Mouse (Mus musculus): ENCODE results near the gene Hipk2. TPM values are rescaled to one million over a fixed set of nuclear protein-coding genes. Genes with fewer than 3 reads are reported as not detected.

Gene Hipk2
- total RNA-seq, 1 experiment from 2014 or later: 17.6 TPM

DNA sequence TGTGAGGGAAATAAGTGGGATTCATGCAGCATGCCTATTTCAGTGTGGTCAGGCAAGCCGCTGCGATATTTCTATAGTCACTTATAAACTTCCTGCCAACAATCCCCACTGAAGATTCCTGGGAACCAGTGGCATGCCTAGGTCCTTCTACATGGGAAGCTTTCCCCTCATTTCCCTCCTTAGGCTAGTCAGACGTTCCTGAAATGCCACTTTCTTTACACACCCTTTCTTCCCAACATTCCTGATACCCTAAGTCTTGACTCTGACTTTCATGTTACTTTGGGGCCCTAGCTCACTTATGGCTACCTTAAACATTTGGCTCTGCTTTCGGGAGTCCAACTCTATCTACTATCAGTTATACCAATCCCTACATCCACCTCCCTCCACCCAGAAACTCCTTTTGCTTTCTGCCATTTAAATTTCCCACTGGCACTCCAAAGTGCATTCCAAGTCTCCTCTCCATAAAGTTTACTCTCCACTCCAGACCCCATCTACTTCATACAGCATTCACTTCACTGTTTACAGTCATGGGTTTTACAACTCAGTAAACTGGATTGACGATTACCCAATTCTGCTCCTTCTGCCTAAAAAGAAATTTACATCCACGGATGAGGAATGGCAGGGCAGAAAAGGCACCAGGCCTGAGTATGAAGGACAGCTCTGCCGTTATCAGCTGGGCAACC, 103.0 kb downstream of the Hipk2 start:
- ATAC-seq (ENCODE audit: extremely low read depth, insufficient number of reproducible peaks, low FRiP score, poor library complexity, severe bottlenecking): no peak

DNA sequence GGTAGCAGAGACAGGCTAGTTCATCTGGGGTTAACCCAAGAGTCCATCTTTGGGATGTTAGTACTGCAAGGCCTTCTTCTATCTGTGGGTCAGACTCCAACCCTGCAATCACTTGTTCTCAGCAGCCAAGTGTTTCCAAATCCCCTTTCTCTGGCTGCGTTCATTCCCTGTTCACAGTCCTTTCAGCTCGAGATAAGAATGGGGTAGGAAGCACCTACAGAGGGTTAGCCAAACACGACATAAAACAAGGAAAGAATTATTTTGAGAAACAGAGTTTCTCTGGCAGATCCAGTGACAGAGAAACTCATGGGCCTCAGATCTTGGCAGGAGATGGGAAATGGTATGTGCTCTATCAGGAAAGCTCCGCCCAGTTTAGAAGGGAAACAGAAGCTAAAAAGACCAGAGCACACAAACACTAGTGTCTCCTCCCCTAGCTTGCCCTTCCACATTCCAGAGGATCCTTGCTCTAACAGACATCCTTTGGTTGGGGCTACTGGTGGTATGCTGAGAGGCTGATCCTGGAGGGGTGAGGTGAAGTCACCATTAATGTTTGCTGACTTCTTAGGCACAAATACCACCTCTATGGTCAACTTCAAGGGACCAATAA, 104.8 kb downstream of the Hipk2 start:
- ATAC-seq (ENCODE audit: extremely low read depth, insufficient number of reproducible peaks, low FRiP score, poor library complexity, severe bottlenecking): no peak

DNA sequence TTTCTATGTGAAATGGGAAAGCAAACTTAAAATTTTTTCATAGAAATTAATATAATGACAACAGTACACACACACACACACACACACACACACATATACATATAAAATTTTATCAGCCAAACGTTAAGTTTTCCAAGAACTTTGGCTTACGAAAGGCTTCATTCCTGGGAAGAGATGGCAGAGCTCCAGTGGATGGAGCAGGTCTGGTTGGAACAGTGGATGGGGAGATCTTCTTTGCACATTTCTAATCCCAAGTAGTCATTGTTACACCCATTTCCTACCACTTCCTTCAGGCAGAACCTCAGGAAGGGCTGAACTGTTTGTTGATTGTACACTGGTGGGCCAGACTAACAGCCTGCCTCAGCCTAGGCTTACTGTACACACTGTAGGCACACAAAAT, 106.3 kb downstream of the Hipk2 start:
- no peak for ATAC-seq (ENCODE audit: extremely low read depth, insufficient number of reproducible peaks, low FRiP score, poor library complexity, severe bottlenecking)

DNA sequence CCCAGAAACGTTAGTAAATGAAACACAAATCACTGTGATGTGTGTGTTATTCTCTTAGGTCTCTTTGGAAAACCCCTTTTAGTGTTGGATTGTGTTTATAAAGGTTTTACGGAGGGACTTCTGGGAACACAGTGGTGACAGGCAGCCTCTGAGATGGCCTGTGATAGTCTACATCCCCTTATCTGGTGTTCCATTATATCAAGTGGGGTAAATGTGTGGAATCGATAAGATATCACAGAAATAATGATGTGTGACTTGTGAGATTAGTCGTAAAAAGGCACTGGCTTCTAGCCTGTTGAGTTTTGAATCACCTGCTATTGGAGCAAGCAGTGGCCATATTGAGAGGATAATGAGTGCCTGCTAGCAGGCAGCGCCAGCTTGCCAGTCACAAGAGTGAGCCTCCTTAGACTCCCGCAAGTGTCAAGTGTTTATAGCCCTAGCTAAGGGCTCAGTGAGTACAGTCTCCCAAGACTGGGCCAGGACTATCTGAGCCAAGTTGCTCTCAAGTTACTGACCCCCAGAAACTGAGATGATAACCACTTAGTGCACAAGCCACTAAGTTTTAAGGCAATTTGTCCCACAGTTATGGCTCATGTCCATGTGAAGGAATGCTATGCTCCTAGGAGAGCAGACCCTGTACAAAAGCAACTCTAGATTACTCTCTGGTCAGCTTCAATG, 113.2 kb downstream of the Hipk2 start:
- ATAC-seq (ENCODE audit: extremely low read depth, insufficient number of reproducible peaks, low FRiP score, poor library complexity, severe bottlenecking): no peak

DNA sequence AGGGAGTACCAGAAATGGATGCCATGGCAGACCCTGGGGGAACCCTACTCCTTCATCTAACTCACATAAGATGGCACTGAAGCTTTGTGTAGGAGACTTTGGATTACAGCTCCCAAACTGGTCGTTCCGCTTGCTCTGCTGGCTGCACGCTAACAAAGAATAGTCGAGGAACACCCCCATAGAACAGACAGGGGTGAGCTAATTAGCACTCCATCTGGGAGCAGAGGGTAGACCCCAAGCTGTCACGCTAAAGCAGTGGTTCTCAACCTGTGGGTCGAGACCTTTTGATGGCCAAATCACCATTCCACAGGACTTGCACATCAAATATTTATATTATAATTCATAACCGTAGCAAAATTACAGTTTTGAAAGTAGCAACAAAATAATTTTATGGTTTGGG, 114.0 kb downstream of the Hipk2 start:
- ATAC-seq (ENCODE audit: extremely low read depth, insufficient number of reproducible peaks, low FRiP score, poor library complexity, severe bottlenecking): no peak

DNA sequence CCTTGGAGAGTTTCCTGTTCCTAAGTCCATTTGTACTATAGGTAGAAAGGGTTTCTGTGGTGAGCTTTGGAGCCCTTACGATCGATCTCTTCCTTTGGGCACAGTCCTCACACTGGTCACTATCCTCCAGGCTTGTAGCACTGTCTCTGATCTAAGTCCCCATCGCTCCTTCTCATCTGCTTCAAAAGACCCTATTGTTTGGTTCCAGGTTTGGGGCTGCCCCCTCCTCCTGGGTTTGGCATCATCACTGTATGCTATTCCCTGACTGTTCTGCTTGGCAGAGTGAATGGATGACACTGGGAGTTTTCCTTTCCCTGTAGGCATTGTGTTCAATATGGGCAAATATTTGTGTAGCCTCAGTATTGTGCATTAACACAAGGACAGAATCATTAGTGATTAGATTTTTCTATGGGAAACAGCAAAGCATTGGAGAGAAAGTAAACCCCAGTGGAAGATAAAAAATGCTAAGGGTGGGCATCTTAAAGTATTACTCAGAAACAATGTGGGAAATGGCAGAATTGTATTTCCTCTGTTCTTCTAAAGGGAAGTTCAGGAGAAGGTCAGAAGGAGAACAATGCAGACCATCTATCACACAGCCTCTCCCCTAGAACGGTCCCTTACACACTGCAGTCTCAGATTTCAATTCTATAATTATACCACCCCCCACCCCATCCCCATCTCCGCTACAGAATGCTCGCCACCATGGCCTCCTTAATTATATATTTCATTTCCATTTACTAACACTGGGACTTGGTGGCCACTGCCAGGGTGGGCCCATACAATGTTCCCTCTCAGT, 114.9 kb downstream of the Hipk2 start:
- ATAC-seq (ENCODE audit: extremely low read depth, insufficient number of reproducible peaks, low FRiP score, poor library complexity, severe bottlenecking): no peak

DNA sequence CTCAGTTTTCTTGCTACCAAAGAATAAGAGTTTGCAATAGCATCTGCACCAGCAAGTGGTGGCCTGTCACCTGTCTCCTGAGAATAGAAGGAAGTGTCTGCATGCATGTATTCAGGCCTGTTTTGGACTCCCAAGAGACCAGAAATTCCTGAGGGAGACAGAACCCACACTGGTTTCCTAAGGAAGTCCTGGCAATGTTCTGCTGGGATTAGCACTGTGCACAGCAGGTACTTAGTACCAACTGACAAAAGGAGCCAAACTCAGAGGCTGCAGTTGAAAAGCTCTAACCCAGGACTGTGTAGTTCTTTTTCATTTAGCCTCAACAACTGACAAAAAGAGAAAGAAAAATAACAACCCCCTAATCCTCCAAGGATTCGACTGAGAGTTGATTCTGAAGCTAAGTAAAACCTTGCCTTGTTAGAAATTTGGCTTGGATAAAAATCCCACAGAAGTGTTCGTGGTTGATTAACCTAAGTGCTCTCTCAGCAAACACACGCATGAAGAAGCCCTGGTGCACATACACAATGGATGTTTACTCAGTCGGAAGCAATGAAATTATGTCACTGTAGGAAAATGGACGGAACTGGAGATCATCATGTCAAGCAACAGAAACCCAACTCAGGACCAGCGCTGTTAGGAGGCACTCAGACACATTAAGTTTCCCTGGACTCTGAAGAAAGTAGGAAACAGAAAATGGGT, 115.9 kb downstream of the Hipk2 start:
- ATAC-seq (ENCODE audit: extremely low read depth, insufficient number of reproducible peaks, low FRiP score, poor library complexity, severe bottlenecking): no peak

DNA sequence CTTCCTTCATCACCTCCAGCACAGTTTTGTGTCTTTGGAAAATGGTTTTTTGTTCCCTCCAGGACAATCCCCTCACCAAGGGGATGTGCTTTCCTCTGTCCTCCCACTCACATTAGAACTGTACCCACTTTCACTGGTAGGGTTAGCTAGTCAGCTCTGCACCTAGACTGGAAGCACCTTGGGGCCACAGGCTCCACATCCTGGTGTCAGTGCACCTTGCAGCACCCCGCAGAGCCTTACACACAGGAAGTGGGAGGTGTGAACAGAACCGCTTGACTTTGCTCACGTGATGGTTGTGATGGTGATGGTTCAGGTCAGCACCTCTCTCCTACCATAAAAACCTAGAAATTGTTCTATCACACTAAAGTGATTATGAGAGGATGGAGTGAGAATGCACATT, 116.8 kb downstream of the Hipk2 start:
- peak; percentile 46; the same call in 1 of the 2 replicates for ATAC-seq (ENCODE audit: extremely low read depth, insufficient number of reproducible peaks, low FRiP score, poor library complexity, severe bottlenecking)

DNA sequence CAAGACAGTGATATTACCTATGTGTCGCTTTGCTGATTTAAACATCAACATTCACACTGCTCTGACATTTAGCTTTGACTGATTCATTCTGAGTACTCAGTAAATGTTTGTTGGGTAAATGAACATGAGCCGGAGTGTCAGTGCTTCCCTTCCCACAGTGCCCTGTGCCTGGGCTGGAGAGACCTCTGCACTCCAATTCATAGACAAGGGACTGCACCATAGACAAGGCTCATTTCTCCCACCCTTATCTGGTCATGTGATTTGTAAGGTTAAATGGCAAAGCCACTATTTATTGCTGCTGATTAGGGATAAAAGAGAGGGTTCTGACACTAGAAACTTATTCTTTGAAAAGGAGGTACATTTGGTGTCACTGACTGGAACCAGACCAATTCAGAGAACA, 118.4 kb downstream of the Hipk2 start:
- ATAC-seq (ENCODE audit: extremely low read depth, insufficient number of reproducible peaks, low FRiP score, poor library complexity, severe bottlenecking): no peak

DNA sequence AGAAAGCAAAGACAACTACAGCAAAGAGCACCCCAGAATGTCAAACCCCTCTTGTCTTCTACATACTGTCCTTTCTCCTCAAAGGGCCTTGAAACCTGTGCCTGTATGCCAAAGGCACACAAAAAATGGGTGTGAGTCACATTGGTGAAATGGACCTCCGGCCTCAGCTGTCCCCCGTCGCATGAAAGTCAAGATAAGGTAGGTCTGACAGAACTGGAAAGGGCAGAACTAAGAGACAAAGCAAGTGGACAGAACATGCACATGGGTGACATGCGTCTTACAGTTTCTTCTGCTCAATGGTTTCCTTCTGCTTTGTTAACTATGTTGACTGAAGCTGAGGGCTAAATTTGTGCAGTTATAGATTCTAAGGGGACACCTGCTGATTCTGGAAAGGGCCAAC, 119.0 kb downstream of the Hipk2 start:
- no peak for ATAC-seq (ENCODE audit: extremely low read depth, insufficient number of reproducible peaks, low FRiP score, poor library complexity, severe bottlenecking)

DNA sequence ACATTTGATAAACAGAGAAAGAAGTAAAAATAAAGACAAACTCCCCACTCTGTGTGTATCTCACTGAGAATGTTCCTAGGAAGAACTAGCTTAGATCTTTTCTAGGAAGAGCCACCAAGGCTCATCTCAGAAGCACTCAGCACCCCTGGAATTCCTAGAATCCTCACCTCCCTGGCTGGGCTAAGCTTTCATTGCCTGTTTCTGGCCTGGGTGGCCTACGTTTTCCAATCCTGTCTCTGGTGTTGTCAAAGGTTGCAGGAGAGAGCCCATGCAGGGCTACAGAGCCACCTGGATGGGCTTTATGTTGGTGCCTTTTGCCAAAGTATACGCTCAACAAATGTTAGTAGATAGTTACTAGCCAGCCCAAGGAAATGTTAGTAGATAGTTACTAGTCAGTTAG, 120.0 kb downstream of the Hipk2 start:
- ATAC-seq (ENCODE audit: extremely low read depth, insufficient number of reproducible peaks, low FRiP score, poor library complexity, severe bottlenecking): no peak

DNA sequence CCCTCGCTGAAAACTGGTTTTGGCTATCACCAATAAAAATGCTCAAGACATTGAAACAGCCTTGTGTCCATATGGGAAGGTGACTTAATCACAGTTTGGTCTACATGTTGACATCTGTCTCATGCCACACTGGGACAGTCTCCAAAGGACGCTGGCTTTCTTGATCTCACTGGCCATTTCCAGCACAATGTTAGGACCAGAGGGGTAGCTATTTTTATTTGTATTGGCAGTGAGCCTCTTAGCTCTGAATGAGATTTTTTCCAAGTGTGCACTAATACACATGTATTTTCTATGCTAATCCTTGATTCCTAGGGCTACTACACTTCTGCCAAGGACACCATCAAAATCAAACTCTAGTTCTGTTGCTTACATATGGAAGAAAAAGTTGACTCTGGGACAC, 120.8 kb downstream of the Hipk2 start:
- ATAC-seq (ENCODE audit: extremely low read depth, insufficient number of reproducible peaks, low FRiP score, poor library complexity, severe bottlenecking): no peak

DNA sequence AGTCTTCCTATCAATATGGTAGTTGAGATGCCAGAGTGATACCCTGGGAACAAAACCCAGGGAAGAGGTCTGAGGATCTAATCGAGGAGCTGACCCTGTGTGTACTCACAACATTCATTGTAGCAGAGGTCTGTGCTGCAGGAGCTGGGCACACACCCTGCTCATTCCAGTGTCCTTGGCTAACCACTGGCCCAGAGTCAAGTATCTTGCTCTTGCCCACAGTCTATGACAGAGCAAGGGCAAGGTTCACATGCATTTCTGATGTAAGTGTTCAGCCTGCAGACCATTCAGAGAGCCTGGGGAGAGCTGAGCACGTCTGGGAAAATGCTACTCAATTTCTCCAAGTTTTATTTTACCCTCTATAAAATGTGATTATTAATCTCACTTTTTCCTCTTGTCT, 122.2 kb downstream of the Hipk2 start:
- ATAC-seq (ENCODE audit: extremely low read depth, insufficient number of reproducible peaks, low FRiP score, poor library complexity, severe bottlenecking): no peak

DNA sequence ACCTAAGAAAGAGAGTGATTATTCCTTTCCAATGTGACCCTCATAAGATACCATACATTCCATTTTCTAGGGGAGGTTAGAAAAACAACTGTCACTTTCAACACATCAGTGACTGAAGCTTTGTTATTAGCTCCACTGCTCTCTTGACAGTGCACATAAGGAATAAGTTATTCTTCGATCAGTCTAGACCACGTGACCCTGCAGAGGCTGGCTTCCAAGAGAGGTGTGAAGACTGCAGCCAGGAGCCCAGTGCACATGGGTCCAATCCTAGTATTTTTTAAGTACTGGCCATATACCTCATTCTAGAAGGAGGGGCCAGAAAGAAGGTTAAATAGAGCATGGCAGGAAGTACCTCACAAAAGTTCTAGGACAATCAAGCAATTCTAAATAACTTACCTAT, 122.9 kb downstream of the Hipk2 start:
- no peak for ATAC-seq (ENCODE audit: extremely low read depth, insufficient number of reproducible peaks, low FRiP score, poor library complexity, severe bottlenecking)

DNA sequence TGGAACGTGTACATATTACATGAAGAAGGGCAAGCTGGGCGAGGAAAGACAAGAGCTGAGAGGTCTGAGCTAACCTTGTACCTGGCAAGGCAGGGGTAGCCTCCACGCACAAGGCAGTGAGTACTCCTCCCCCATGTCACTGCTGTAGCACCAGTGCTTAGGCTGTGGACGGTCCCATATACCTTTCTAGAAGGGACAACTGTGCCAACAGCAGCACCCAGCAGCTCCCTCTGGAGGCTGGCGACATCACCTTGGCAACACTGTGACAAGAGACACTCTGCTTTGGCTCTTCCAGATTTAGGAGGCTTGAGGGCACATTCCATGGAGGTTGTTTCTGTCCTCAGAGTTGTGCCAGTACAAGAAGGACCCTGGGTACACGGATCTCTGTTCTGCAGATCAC, 123.5 kb downstream of the Hipk2 start:
- no peak for ATAC-seq (ENCODE audit: extremely low read depth, insufficient number of reproducible peaks, low FRiP score, poor library complexity, severe bottlenecking)

DNA sequence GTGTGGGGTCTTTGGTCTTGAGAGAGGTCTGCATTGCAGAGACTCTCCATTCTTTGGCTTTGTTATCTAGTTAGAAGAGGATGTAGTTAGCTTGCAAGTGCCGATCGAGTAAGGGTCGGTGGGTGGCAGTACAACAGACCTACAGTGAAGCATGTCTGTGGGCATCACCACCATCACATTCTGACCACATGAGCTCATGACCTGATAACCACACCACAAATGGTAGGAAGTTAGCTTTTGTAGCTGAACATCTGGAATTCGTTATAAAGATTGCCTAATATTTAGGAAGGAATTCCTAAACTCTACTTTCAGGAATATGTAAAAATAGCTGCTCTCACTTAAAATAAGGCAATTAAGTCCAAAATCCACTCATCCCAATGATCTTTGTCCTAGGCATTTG, 127.9 kb downstream of the Hipk2 start:
- ATAC-seq (ENCODE audit: extremely low read depth, insufficient number of reproducible peaks, low FRiP score, poor library complexity, severe bottlenecking): no peak

DNA sequence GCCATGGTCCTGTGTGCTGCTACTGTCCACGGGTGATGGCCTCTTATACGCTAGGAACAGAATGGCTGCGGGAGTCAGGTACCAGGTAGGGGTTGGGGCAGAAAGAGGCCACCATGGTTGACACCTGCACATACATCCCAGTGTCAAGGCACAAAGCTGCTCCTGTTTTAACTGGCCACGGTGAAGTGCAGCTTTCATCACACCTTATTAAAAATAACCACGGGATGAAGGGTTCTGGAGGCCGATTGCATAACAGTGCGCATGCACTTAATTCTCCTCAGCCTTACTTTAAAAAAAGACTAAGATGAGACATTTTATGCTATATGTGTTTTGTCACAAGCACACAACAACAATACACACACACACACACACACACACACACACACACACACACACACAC, 132.6 kb downstream of the Hipk2 start:
- ATAC-seq (ENCODE audit: extremely low read depth, insufficient number of reproducible peaks, low FRiP score, poor library complexity, severe bottlenecking): no peak

DNA sequence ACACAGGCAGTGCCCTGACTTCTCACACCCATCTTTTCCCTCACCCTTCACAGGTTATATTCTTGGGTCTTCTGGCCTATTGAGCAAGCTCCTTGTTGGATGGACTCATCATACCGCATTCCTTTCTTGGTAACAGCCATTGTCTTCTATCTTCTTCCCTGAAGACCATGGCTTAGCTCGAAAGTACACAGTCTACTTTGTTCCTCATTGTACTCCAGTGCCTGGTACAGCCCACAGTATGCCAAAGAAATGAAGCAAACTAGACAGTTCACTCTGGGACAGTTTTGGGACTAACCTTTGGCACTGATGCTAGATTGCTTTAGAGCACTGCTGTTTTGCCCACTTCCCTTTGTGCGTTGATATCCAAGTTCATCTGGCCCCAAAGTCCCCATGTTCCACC, 133.5 kb downstream of the Hipk2 start:
- ATAC-seq (ENCODE audit: extremely low read depth, insufficient number of reproducible peaks, low FRiP score, poor library complexity, severe bottlenecking): no peak

DNA sequence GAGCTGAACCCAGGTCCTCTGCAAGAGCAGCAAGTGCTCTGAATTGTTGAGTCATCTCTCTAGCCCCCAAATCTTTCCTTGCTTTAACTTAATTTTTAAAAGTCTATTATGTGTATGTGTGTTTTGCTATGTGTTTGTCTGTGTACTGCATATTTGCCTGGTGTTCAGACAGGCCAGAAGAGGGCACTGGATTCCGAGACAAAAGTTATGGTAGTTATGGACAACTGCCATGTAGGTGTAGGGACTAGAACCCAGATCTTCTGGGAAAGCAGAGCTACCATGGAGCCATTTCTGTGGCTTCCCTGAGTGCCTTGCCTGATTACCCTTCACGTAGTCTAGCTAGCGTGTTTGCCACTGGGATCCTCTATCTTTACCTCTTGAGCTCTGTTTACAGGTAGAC, 134.9 kb downstream of the Hipk2 start:
- ATAC-seq (ENCODE audit: extremely low read depth, insufficient number of reproducible peaks, low FRiP score, poor library complexity, severe bottlenecking): no peak
